Mouse (Mus musculus): ENCODE results near the gene Dstyk.

Gene Dstyk

GRCm38 (mm10) chr1:132388813-132389803 is 28.2 kb upstream of the Dstyk start:
- DNase-seq (ENCODE audit: low spot score in 2 of 2): no peak

DNA sequence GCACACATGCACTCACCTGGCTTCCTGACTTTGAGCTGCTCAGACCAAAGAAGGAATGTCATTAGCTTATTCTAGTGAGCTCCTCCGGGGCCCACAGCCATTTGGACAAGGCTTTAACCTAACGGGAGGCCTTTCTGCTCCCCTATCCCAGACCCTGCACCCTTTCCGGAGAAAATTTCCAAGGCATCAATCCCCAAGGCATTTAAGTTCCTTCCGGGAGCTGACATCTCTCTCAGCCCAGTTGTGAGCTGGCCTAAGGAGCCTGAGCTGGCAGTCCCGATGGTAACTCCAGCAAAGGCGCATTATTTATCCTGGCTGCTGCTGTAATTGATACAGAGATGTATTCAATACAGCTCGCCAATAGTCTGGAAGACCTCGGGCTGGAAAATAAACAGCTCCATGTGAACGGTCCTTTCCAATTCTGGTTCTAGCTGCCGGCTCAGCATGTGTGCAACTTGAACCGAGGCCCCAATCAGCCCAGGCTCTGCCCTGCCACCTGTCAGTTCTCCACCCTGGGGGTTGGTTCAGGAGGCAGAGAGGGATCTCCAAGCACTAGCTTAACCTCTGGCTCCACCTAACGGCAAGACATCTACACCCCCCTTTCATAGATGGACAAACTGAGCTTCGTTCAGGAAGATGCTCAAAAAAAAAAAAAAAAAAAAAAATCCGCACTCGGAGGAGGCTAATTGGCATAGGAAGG is 27.3 kb upstream of the Dstyk start:
- peak; percentile 81 to 85 for DNase-seq (ENCODE audit: low spot score in 2 of 2)

DNA sequence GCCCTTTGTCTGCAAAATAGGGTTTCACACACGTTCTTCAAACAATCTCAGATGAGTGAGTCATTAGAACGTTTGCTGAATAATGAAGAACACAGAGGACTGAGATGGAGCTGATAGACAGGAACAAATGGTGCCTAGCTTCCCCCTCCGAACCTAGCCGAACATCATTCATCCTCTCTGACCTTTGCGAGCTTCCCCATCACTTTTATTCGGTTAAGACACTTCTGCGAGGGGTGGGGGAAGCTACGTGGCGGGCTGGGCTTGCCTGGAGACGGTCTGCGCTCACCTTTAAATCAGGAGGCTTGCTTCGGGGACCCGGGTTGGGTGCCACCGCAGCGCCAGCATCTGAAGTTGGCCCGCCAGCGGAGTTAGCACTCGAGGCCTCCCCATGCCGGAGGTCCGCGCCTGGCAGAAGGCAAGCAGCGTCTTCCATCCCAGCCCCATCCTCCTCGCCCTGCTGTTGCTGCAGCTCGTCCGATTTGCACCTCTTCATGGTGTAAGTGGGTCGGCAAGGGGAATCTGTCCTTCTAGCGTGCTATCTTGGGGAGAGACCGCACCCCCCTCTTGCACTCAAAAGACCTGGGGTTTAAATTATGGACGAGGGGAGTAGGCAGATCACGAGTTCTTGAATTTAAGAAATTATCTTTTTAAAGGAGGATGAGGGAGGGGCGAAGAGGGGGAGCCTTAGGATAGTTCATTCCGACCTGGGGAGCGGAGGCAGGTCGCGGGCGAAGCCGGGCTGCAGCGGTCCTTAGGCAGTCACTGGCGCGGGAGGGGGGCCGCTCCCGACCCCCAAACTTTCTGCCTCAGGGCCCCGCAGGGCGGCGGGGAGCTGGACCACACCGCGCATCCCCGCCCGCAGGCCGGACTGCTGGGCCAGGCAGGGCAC is 26.4 kb upstream of the Dstyk start, which contains the start of gene Tmcc2:
Gene Tmcc2, minus strand, starts transcription at position 591 of the 889 bp plus-strand sequence.
- no peak for DNase-seq (ENCODE audit: low spot score in 2 of 2)

DNA sequence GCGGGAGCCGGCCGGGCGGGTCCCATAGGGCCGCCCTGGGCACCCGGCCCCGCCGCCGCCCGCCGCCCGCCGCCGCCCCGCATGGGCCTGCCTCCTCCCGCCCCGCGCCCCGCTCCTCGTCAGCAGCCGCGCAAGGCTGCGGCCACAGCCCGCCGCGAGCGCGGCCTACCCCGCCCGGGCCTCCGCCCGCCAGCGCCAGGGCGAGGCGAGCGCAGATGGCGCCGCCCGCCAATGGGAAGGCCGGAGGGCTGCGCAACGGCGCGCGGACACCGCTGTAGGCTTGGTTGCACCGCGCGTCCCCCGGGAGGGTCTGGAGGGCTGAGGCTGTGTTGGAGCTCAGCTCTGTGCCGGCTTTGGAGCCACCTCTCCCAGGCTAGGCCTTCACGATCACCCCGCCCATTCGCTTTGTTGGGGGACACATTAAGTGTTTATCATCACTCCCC is 25.8 kb upstream of the Dstyk start:
- peak; percentile 51 to 54 for DNase-seq (ENCODE audit: low spot score in 2 of 2)

DNA sequence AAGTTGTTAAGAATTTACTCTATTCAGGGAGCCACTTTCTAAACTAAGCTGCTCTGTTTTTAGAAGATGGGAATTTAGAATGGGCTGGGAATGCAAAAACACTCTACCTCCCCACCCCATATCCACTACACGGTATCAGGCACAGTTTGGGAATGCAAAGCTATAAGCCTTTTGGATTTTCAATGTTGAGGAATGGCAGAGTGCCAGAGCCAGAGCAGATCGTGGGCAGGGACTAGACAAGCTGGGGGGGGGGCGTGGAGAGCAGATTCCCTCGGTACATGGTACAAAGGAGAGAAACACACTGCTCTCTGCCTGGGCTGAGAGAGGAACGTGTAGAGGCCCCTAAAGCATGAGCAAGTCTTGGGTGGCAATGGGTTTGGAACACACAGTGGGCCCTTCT is 24.5 kb upstream of the Dstyk start:
- DNase-seq (ENCODE audit: low spot score in 2 of 2): no peak

DNA sequence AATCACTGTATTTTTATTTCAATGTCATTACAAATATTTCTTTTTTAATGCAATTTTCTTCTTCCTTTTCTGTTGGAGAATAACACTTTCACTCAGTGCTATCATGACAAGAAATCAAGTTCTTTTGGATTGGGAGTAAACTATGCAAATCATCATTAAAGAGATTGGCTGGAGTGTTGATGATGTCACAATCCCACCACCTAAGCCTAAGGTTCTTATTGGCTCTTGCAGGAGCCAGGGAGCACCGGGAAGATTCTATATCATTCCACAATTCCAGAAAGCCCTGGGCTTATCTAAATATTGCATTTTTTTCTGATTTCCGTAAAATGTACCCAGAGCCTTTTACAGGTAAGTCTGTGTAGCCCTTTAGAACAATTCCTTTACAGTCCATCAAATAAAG is 20.6 kb upstream of the Dstyk start:
- DNase-seq (ENCODE audit: low spot score in 2 of 2): no peak

GRCm38 (mm10) chr1:132400538-132400937 is 16.8 kb upstream of the Dstyk start:
- DNase-seq (ENCODE audit: low spot score in 2 of 2): no peak

GRCm38 (mm10) chr1:132401843-132402242 is 15.5 kb upstream of the Dstyk start:
- DNase-seq (ENCODE audit: low spot score in 2 of 2): no peak

DNA sequence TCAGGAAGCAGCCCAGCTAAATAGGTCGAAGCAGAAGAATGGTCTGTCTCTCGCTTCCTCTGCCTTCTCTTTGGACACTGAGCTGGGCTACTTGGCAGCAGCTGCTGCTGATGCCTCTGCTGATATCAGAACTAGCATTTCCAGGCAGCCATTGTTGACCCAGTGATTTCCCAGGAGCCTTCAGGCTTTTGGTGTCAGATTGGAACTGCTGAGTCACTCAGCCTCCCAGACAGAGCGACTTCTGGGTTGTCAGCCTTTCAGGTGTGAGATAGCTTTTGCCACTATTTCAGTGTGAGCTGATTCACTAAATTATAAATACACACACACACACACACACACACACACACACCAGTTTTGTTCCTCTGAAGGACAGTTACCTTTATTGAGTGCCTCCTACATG is 6.7 kb upstream of the Dstyk start:
- DNase-seq (ENCODE audit: low spot score in 2 of 2): no peak

- peak; percentile 14 to 30 for DNase-seq (ENCODE audit: low spot score in 2 of 2)
These were observed 962 bp upstream of the Dstyk start for GRCm38 (mm10) chr1:132416244-132416942.

GRCm38 (mm10) chr1:132416943-132417290 is 438 bp upstream of the Dstyk start:
- DNase-seq (ENCODE audit: low spot score in 2 of 2): no peak

- DNase-seq (ENCODE audit: low spot score in 2 of 2): no peak
These were observed 2.9 kb downstream of the Dstyk start for GRCm38 (mm10) chr1:132420206-132420605.

DNA sequence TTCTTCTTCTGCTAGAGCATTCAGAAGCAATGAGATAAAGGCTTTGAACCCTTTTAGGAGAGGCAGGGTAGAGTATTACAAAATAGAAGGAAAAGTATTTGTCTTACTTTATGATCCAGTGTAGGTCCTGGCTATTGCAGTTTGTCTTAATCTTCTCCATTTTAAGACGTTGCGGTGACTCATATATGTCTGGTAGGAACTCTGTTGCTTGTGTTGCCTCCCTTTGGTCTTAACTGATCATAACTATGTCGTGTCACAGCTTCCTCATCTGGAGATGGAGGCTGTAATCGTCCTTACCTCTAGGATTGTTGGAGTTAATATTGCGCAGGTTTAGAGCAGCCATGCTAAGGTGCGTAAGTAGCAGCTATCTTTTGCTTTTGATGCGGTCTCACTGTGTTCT is 3.3 kb downstream of the Dstyk start:
- no peak for DNase-seq (ENCODE audit: low spot score in 2 of 2)

DNA sequence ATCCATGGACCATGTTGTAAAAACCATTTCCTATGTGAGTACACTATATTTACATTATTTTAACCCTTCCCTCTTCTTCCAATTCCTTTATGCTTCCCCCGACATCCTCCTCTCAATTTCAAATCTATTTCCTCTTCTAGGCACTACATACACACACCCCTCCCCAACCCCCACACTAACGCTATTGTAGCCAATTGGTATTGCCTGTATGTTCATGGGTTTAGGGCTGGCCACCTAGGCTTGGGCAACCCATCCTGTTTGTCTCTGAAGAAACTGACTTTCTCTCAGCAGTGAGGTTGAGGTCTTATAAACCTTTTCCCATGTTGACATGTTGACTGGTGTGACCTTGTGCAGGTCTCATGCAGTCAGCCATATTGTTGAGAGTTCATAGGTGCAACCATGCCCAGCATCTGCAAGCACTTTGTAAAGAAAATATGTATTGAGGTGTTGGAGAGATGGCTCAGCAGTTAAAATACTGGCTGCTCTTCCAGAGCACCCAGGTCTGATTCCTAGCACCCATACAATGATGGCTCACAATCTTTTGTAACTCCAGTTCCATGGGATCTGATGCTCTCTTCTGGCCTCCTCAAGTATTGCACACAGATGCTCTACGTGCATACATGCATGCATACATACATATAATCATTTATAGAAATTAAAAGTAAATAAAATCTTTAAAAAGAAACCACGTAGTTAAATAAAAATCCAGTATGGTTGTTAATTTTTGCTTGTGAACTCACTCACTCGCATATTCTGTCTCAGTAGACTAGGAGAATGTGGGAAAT is 5.7 kb downstream of the Dstyk start:
- no peak for DNase-seq (ENCODE audit: low spot score in 2 of 2)

DNA sequence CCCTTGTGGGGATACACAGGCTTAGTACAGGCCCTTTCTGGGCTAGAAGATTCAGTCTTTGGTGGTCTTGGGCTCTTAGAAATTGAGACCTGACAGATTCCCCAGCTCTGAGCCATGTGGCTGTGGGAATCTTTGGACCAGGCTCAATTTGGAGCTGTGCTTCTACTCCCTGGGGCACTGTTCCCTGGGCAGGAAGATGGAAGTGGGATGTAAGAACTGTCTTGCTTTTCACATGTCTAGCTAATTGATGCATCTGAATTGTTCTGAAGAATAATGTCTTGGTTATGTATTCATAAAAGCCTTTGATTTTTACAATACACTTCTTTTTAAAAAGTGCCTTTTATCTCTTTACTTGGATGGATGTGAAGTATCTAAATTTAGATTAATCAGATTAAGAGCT is 8.2 kb downstream of the Dstyk start:
- DNase-seq (ENCODE audit: low spot score in 2 of 2): no peak

DNA sequence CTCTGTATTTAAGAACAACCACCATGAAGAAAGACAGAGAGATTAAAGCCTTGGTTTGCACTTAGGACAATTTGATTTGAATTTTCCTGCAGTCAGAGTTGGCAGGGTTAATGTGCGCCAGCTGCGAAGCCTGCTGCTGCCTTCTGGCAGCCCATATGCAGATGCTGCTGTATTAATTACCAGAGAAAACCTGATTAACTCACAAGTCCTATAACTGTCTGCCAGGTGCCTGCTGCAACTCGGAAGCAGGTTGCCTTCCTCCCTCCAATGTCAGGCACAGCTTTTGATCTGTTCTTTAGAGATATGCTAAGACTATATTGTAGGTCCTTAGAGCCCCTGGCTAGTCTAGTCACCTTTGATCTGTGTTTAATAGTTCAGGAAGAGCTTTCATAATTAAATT is 13.5 kb downstream of the Dstyk start:
- DNase-seq (ENCODE audit: low spot score in 2 of 2): no peak

GRCm38 (mm10) chr1:132431716-132432115 is 14.4 kb downstream of the Dstyk start:
- DNase-seq (ENCODE audit: low spot score in 2 of 2): no peak

GRCm38 (mm10) chr1:132433349-132433748 is 16.0 kb downstream of the Dstyk start:
- no peak for DNase-seq (ENCODE audit: low spot score in 2 of 2)

DNA sequence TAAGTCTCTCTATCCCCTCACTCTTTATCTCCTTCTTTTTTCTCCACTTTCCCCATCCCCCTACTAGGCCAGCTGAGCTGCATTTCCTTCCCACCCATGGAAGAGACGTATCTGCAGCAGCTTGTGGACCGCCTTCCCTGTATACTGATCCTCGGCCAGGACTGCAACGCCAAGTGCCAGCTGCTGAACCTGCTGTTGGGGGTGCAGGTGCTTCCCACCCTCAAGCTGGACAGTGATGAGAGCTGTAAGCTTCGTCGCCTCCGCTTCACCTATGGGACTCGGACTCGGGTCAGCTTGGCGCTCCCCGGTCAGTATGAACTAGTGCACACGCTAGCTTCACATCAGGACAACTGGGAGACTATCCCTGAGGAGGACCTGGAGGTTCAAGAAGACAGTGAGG is 16.7 kb downstream of the Dstyk start:
- no peak for DNase-seq (ENCODE audit: low spot score in 2 of 2)

GRCm38 (mm10) chr1:132436320-132436958 is 19.1 kb downstream of the Dstyk start:
- no peak for DNase-seq (ENCODE audit: low spot score in 2 of 2)

All from spleen, postnatal 36 days (tissue).